Mouse (Mus musculus): ENCODE results near the gene Cd274.

GRCm38 (mm10) chr19:29326396-29326795, 40.9 kb upstream of the Cd274 start:
- TF ChIP-seq CTCF (IDR thresholded peaks at IDR 0.05; ENCODE audit: borderline replicate concordance, insufficient read depth, low read depth, low read length) = no peak
- no peak for TF ChIP-seq POLR2A (IDR thresholded peaks at IDR 0.05; ENCODE audit: borderline replicate concordance, insufficient read depth, low read length)

Measured in cerebellum, adult 2 months (tissue).